Mouse (Mus musculus) kidney, embryonic 16.5 days (tissue): ENCODE measurements around the gene Calhm2. TPM values are rescaled to one million over a fixed set of nuclear protein-coding genes. Genes with fewer than 3 reads are reported as not detected.
A peak's percentile ranks its signal among the peaks of the same experiment; 100 is the strongest.

Experiments used
- ATAC-seq: fragments of 200-750 bp; cut with Nextera tagmentation; 2 replicates; pipeline ENCODE4 v1.8.0; 2017; ENCODE audit warnings: moderate TSS enrichment; ENCODE audit not compliant: low FRiP score, low TSS enrichment
- H3K27ac ChIP-seq: fragments of 300-500 bp; sonication (generic); 2 replicates; pipeline ENCODE4 v1.5.1; 2014; ENCODE audit warnings: low read length
- H3K27me3 ChIP-seq: fragments of 300-500 bp; sonication (generic); 2 replicates; pipeline ENCODE4 v1.6.1; 2014; ENCODE audit warnings: low read length, control low read depth, mixed read lengths; ENCODE audit not compliant: insufficient read depth
- H3K36me3 ChIP-seq: fragments of 300-500 bp; sonication (generic); 2 replicates; pipeline ENCODE4 v1.6.1; 2014; ENCODE audit warnings: low read length, control low read depth, mixed read lengths; ENCODE audit not compliant: insufficient read depth
- H3K4me1 ChIP-seq: fragments of 300-500 bp; sonication (generic); 2 replicates; pipeline ENCODE4 v1.6.1; 2014; ENCODE audit warnings: low read length, control low read depth, mixed read lengths; ENCODE audit not compliant: insufficient read depth
- H3K4me2 ChIP-seq: fragments of 300-500 bp; sonication (generic); replicated peaks from 2 replicates; pipeline ENCODE4 v1.6.1; 2014; ENCODE audit warnings: low read depth, low read length
- H3K4me3 ChIP-seq: fragments of 300-500 bp; sonication (generic); 2 replicates; pipeline ENCODE4 v1.5.1; 2014; ENCODE audit warnings: mild to moderate bottlenecking, low read length
- H3K9ac ChIP-seq: fragments of 300-500 bp; sonication (generic); replicated peaks from 2 replicates; pipeline ENCODE4 v1.6.1; 2014; ENCODE audit warnings: low read length
- H3K9me3 ChIP-seq: fragments of 300-500 bp; sonication (generic); 2 replicates; pipeline ENCODE4 v1.6.1; 2016; ENCODE audit warnings: low read length, control low read depth
- WGBS: fragments of 180-500 bp; shearing (Covaris S2); extraction: QIAGEN DNeasy Blood & Tissue Kit; methylation state at CpG from one replicate; pipeline ENCODE4 v1.1.7; 2014; 5-methylcytosine and 5-hydroxymethylcytosine counted together
- polyA plus RNA-seq: library from polyadenylated mRNA; unstranded; fragments of >200 nt; fragmentation: Nextera tagmentation; extraction: Ambion mirVana; gene quantifications from 2 replicates; pipeline ENCODE4 v1.2.1, GENCODE M21; 2015

The Calhm2 gene
- polyA plus RNA-seq, 1 experiment from 2014 or later: 8.7 TPM

DNA sequence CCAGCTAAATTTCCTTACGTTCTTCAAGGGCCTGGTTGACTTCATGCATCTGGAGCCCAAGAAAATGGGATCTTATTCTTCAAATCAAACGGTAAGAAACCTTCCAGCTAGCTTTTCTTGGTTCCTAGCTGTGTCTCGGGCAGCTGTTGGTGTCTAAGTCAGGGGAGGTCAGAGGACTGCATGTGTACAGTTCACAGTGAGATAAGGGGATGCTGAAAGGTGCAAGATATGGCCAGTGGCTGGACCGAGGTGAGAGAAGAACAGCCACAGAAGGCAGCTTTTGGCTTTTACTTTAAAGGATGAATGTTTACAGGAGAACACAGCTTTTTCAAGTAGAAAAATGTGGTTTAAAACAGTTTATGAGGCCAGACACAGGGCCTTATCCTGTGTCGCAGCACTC, 37.0 kb downstream of the Calhm2 start:
- no peak for ATAC-seq
- H3K9ac ChIP-seq: no peak overlapping the region
- no peak overlapping the region for H3K27ac ChIP-seq
- H3K36me3 ChIP-seq: peaks cover 79% of the 10 kb centered on the region
- H3K4me2 ChIP-seq: no peak overlapping the region
- no peak overlapping the region for H3K4me3 ChIP-seq
- H3K27me3 ChIP-seq: no peaks in the 10 kb centered on the region
- no peaks in the 10 kb centered on the region for H3K4me1 ChIP-seq
- H3K9me3 ChIP-seq: no peaks in the 10 kb centered on the region
- 89% methylated on average over 5 of the region's 5 CpGs for WGBS

DNA sequence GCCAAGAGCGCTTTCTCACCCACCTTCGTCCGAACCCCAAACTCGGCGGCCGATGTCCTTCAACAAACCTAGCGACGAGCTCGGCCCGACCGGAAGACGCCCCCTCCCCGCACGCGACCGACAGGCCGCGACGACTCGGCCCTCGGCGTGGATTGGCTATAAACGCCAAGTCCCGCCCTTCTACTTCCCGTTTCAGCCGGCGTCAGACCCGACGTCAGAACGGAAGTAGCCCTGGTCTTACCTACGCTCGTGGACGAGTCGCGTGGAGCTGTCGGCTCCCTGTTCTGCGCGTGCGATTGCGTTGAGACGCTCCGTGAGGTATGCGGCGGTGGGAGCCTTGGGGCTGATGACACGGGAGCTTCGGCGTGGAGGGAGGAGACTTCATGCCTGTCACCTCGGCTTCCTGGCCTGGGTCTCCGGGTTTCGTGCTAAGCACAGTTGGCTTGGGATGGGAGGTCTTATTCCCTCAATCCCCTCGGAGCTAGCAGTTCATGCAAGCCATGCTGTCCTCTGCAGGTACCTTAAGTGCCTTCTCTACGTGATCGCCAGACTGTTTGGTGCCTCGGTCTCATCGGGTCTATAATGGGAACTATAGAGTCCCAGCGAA, 47.4 kb downstream of the Calhm2 start, which contains the start of the genes Usmg5 and Pdcd11:
Gene Usmg5, minus strand, starts transcription at position 98 of the 607 bp plus-strand sequence.
Gene Pdcd11, plus strand, starts transcription at position 219 of the 607 bp plus-strand sequence.
- Histone ChIP-seq H3K4me2 (peak within 1 kb of the TSS; percentile 88), H3K9me3 (no peaks in the 10 kb centered on the region), H3K4me1 (peaks cover 13% of the 10 kb centered on the region), H3K9ac (peak within 1 kb of the TSS; percentile 87), H3K36me3 (peaks cover 14% of the 10 kb centered on the region), H3K4me3 (peak within 1 kb of the TSS; percentile 99), H3K27ac (peak within 1 kb of the TSS; percentile 90), H3K27me3 (no peaks in the 10 kb centered on the region)
- ATAC-seq: peak; percentile 99
- under 1% methylated on average over 56 of the region's 56 CpGs for WGBS

GRCm38 (mm10) chr19:47089718-47090525, 48.2 kb downstream of the Calhm2 start:
- peak overlapping the region; percentile 87 for H3K9ac ChIP-seq
- peak overlapping the region; percentile 90 for H3K27ac ChIP-seq
- H3K4me3 ChIP-seq: peak overlapping the region; percentile 99
- WGBS: 1% methylated on average over 36 of the region's 36 CpGs
- H3K27me3 ChIP-seq: no peaks in the 10 kb centered on the region
- H3K4me2 ChIP-seq: peak overlapping the region; percentile 88
- H3K36me3 ChIP-seq: peaks cover 11% of the 10 kb centered on the region
- peaks cover 13% of the 10 kb centered on the region for H3K4me1 ChIP-seq
- ATAC-seq: peak; percentile 79; the same call in 1 of the 2 replicates
- no peaks in the 10 kb centered on the region for H3K9me3 ChIP-seq

DNA sequence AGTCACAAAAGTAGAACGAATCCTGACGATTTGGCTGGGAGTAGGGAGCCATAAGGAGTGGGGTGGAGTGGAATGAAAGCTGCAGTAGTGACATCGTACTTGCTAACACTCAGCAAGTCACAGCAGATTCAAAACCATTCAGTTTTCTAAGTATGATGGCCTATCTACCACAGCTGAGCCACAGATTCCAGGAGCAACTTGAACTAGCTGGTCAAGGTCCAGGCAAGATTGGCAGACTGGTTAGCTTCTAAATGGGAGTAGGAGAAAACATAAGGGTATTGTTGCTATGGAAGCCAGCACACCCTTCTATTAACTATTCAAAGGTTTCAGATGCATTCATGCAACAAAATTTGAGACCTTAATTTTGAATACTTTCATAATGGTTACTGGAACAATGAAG, 49.9 kb downstream of the Calhm2 start:
- peaks cover 13% of the 10 kb centered on the region for H3K4me1 ChIP-seq
- H3K9me3 ChIP-seq: no peaks in the 10 kb centered on the region
- ATAC-seq: no peak
- no peaks in the 10 kb centered on the region for H3K27me3 ChIP-seq
- no peak overlapping the region for H3K4me3 ChIP-seq
- 89% methylated on average over 3 of the region's 3 CpGs for WGBS
- H3K36me3 ChIP-seq: peaks cover 24% of the 10 kb centered on the region
- no peak overlapping the region for H3K27ac ChIP-seq
- no peak overlapping the region for H3K4me2 ChIP-seq
- no peak overlapping the region for H3K9ac ChIP-seq

GRCm38 (mm10) chr19:47067924-47068611, 70.0 kb downstream of the Calhm2 start:
- Histone ChIP-seq H3K4me2 (peak overlapping the region; percentile 69), H3K9ac (peak overlapping the region; percentile 97), H3K4me1 (peaks cover 16% of the 10 kb centered on the region), H3K27ac (peak overlapping the region; percentile 92), H3K9me3 (no peaks in the 10 kb centered on the region), H3K4me3 (peak overlapping the region; percentile 93), H3K36me3 (peaks cover 16% of the 10 kb centered on the region), H3K27me3 (no peaks in the 10 kb centered on the region)
- peak; percentile 95 for ATAC-seq
- WGBS: 0% methylated on average over 60 of the region's 72 CpGs

GRCm38 (mm10) chr19:47067096-47067882, 70.8 kb downstream of the Calhm2 start, which contains the start of gene Taf5:
Gene Taf5, plus strand, starts transcription at chr19:47067746.
- peak within 1 kb of the TSS; percentile 97 for H3K9ac ChIP-seq
- ATAC-seq: peak; percentile 76
- no peaks in the 10 kb centered on the region for H3K27me3 ChIP-seq
- WGBS: 10% methylated on average over 47 of the region's 49 CpGs
- peak within 1 kb of the TSS; percentile 69 for H3K4me2 ChIP-seq
- H3K9me3 ChIP-seq: no peaks in the 10 kb centered on the region
- H3K4me1 ChIP-seq: peaks cover 16% of the 10 kb centered on the region
- H3K4me3 ChIP-seq: peak within 1 kb of the TSS; percentile 93
- peaks cover 11% of the 10 kb centered on the region for H3K36me3 ChIP-seq
- H3K27ac ChIP-seq: peak within 1 kb of the TSS; percentile 92

- peaks cover under 1% of the 10 kb centered on the region for H3K36me3 ChIP-seq
- H3K9me3 ChIP-seq: no peaks in the 10 kb centered on the region
- H3K4me3 ChIP-seq: no peak overlapping the region
- H3K9ac ChIP-seq: no peak overlapping the region
- H3K27ac ChIP-seq: no peak overlapping the region
- H3K27me3 ChIP-seq: no peaks in the 10 kb centered on the region
- H3K4me1 ChIP-seq: peaks cover 16% of the 10 kb centered on the region
- no peak for ATAC-seq
- 90% methylated on average over 3 of the region's 3 CpGs for WGBS
- no peak overlapping the region for H3K4me2 ChIP-seq
Measured at GRCm38 (mm10) chr19:47065860-47066259, 72.2 kb downstream of the Calhm2 start.

DNA sequence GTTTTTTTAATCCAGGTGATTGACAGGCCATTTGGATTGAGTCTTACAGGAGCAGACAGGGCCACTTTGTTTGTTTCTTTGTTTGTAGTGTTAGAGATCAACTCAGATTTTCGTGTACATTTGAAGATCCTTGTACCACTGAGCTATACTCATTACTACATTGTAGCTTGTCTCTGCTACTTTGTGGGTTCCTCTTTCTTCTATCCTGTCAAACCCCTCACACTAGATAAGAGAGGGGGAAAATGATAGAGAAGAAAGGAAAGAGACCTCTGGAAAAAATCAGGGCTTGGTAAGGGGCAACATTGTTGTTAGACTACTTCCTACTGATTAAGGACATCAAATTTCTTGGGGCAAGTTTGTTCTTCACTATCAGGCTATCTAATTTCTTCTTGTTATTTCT, 80.4 kb downstream of the Calhm2 start:
- H3K4me1 ChIP-seq: no peaks in the 10 kb centered on the region
- ATAC-seq: no peak
- no peak overlapping the region for H3K4me3 ChIP-seq
- no peaks in the 10 kb centered on the region for H3K36me3 ChIP-seq
- no peaks in the 10 kb centered on the region for H3K9me3 ChIP-seq
- no peak overlapping the region for H3K27ac ChIP-seq
- no peak overlapping the region for H3K4me2 ChIP-seq
- WGBS: 69% methylated on average over 1 of the region's 1 CpGs
- H3K27me3 ChIP-seq: no peaks in the 10 kb centered on the region
- no peak overlapping the region for H3K9ac ChIP-seq
